Mouse (Mus musculus) kidney, embryonic 14.5 days (tissue): Measurements from ENCODE around the gene Urah. TPM values are rescaled to one million over a fixed set of nuclear protein-coding genes. Genes with fewer than 3 reads are reported as not detected.

Experiments used
- ATAC-seq: fragments of 200-750 bp; cut with Nextera tagmentation; 2 replicates; pipeline ENCODE4 v1.8.0; 2017; ENCODE audit warnings: moderate number of reproducible peaks, mild to moderate bottlenecking, moderate TSS enrichment, moderate library complexity; ENCODE audit not compliant: low FRiP score, low TSS enrichment
- H3K27ac ChIP-seq: fragments of 300-500 bp; sonication (generic); 2 replicates; pipeline ENCODE4 v1.5.1; 2014; ENCODE audit warnings: low read depth, mild to moderate bottlenecking, low read length, moderate library complexity, mixed read lengths
- H3K27me3 ChIP-seq: fragments of 300-500 bp; sonication (generic); 2 replicates; pipeline ENCODE4 v1.6.1; 2014; ENCODE audit warnings: mild to moderate bottlenecking, low read length; ENCODE audit not compliant: control insufficient read depth, insufficient read depth
- H3K36me3 ChIP-seq: fragments of 300-500 bp; sonication (generic); 2 replicates; pipeline ENCODE4 v1.6.1; 2014; ENCODE audit warnings: low read length, mixed read lengths; ENCODE audit not compliant: control insufficient read depth, insufficient read depth
- H3K4me1 ChIP-seq: fragments of 300-500 bp; sonication (generic); 2 replicates; pipeline ENCODE4 v1.6.1; 2014; ENCODE audit warnings: low read length, mixed read lengths; ENCODE audit not compliant: control insufficient read depth, insufficient read depth
- H3K4me2 ChIP-seq: fragments of 300-500 bp; sonication (generic); replicated peaks from 2 replicates; pipeline ENCODE4 v1.6.1; 2014; ENCODE audit warnings: low read depth, mild to moderate bottlenecking, low read length
- H3K4me3 ChIP-seq: fragments of 300-500 bp; sonication (generic); 2 replicates; pipeline ENCODE4 v1.5.1; 2014; ENCODE audit warnings: mild to moderate bottlenecking, low read length
- H3K9ac ChIP-seq: fragments of 300-500 bp; sonication (generic); 2 replicates; pipeline ENCODE4 v1.6.1; 2014; ENCODE audit warnings: low read depth, mild to moderate bottlenecking, low read length, moderate library complexity
- H3K9me3 ChIP-seq: fragments of 300-500 bp; sonication (generic); 2 replicates; pipeline ENCODE4 v1.6.1; 2016; ENCODE audit warnings: low read length; ENCODE audit not compliant: control insufficient read depth
- WGBS: fragments of 180-500 bp; shearing (Covaris S2); extraction: QIAGEN DNeasy Blood & Tissue Kit; methylation state at CpG from one replicate; pipeline ENCODE4 v1.1.7; 2014; 5-methylcytosine and 5-hydroxymethylcytosine counted together
- polyA plus RNA-seq: library from polyadenylated mRNA; unstranded; fragments of >200 nt; fragmentation: Nextera tagmentation; extraction: Ambion mirVana; gene quantifications from 2 replicates; pipeline ENCODE4 v1.2.1, GENCODE M21; 2014

Gene Urah
- polyA plus RNA-seq, 1 experiment from 2014 or later: 0.85 TPM

GRCm38 (mm10) chr7:140835758-140836087 lies 905 bp downstream of the Urah start:
- no peaks in the 10 kb centered on the region; the same call in 1 of the 2 replicates for H3K27me3 ChIP-seq
- H3K4me1 ChIP-seq: no peaks in the 10 kb centered on the region
- no peaks in the 10 kb centered on the region for H3K9me3 ChIP-seq
- no peak overlapping the region for H3K4me3 ChIP-seq
- H3K27ac ChIP-seq: no peak overlapping the region
- 83% methylated on average over 2 of the region's 2 CpGs for WGBS
- no peak overlapping the region for H3K4me2 ChIP-seq
- no peak for ATAC-seq
- H3K9ac ChIP-seq: no peak overlapping the region
- H3K36me3 ChIP-seq: no peaks in the 10 kb centered on the region

GRCm38 (mm10) chr7:140836243-140837115 lies 1.7 kb downstream of the Urah start:
- Histone ChIP-seq H3K27ac (no peak overlapping the region), H3K4me3 (no peak overlapping the region), H3K27me3 (no peaks in the 10 kb centered on the region; the same call in 1 of the 2 replicates), H3K4me2 (no peak overlapping the region), H3K36me3 (no peaks in the 10 kb centered on the region), H3K9ac (no peak overlapping the region), H3K9me3 (no peaks in the 10 kb centered on the region), H3K4me1 (no peaks in the 10 kb centered on the region)
- WGBS: 82% methylated on average over 9 of the region's 9 CpGs
- ATAC-seq: no peak

GRCm38 (mm10) chr7:140839556-140839955 lies 4.7 kb downstream of the Urah start:
- 50% methylated on average over 5 of the region's 5 CpGs for WGBS
- Histone ChIP-seq H3K9ac (no peak overlapping the region), H3K9me3 (no peaks in the 10 kb centered on the region), H3K27me3 (no peaks in the 10 kb centered on the region; the same call in 1 of the 2 replicates), H3K36me3 (no peaks in the 10 kb centered on the region), H3K4me1 (no peaks in the 10 kb centered on the region), H3K4me3 (no peak overlapping the region), H3K27ac (no peak overlapping the region), H3K4me2 (no peak overlapping the region)
- no peak for ATAC-seq

DNA sequence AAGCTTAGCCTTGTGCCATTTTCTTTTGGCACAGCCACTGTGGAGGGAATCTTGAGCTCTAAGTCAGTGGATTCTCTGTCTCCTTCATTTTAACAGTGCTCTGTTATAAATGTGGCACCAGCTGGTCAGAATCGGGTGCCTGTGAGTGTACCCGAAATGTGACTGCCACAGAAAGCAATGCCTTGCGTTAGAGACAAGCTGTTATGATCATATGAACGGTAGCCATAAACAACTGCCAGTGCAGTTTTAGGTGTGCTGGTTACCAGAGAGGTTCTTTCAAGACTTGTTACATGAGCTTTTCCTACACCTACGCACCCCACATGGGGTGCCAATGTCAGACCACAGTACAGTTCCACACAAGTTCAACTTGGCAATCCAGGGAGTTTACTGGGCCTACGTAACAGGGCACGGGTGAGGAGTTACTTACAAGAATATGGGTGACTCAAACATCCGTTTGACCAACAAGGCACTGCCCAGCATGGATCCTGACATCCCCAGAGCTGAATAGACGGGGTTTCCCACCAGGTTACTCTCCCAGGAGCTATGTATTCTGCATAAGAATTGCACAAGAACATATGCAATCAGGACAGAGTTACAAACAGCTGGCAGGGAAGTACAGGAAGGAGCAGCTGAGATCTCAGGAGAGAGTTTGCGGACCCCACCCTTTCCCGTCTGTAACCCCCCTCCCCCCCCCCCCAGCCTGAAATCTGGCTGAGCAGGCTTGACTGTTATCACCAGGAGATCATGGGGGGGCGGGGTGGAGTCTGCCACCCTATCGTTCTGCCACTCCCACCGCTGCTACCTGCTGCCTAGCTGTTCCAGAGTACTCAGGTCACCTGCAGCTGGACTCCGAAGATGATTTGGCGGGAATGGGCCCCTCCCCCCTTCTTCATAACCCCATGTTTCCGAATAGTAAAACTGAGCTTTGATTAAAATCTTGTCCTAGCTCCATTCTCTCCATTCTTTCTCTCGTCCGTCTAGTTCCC lies 6.2 kb downstream of the Urah start:
- H3K27me3 ChIP-seq: no peaks in the 10 kb centered on the region; the same call in 1 of the 2 replicates
- H3K36me3 ChIP-seq: no peaks in the 10 kb centered on the region
- no peak overlapping the region for H3K4me2 ChIP-seq
- ATAC-seq: no peak
- H3K27ac ChIP-seq: no peak overlapping the region
- H3K9ac ChIP-seq: no peak overlapping the region
- 37% methylated on average over 19 of the region's 19 CpGs for WGBS
- H3K4me3 ChIP-seq: no peak overlapping the region
- no peaks in the 10 kb centered on the region for H3K4me1 ChIP-seq
- no peaks in the 10 kb centered on the region for H3K9me3 ChIP-seq

DNA sequence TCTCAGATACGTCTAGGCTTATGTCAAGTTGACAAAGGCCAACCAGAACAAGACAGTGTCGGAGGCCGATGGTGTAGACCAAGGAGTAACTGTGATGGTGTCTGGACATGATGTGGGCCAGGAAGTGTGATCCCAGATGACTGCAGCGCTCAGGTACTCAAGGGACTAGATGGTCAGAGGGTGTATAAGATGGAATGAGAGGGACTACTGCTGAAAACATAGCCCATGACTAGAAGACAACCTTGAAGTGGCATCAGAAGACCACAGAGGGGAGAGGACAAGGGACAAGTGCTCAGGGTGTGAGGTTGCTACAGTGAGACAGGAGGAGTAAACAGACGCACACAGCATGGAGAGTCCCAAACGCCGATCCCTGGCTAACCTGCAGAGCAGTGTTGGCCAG lies 9.0 kb downstream of the Urah start:
- H3K9ac ChIP-seq: no peak overlapping the region
- H3K4me1 ChIP-seq: no peaks in the 10 kb centered on the region
- WGBS: 79% methylated on average over 7 of the region's 7 CpGs
- no peaks in the 10 kb centered on the region for H3K36me3 ChIP-seq
- H3K4me2 ChIP-seq: no peak overlapping the region
- H3K9me3 ChIP-seq: no peaks in the 10 kb centered on the region
- H3K27ac ChIP-seq: no peak overlapping the region
- no peak for ATAC-seq
- no peaks in the 10 kb centered on the region; the same call in 1 of the 2 replicates for H3K27me3 ChIP-seq
- no peak overlapping the region for H3K4me3 ChIP-seq

- Histone ChIP-seq H3K9ac (no peak within 1 kb of the TSS), H3K4me3 (no peak within 1 kb of the TSS), H3K27me3 (no peaks in the 10 kb centered on the region; the same call in 1 of the 2 replicates), H3K4me2 (no peak within 1 kb of the TSS), H3K27ac (no peak within 1 kb of the TSS), H3K9me3 (no peaks in the 10 kb centered on the region), H3K4me1 (no peaks in the 10 kb centered on the region), H3K36me3 (no peaks in the 10 kb centered on the region)
- 32% methylated on average over 14 of the region's 14 CpGs for WGBS
- peak; percentile 86 for ATAC-seq
These were observed 10.3 kb downstream of the Urah start, which contains the start of gene Scgb1c1 for GRCm38 (mm10) chr7:140844905-140845665. Gene Scgb1c1 (plus strand): TSS chr7:140845547.

DNA sequence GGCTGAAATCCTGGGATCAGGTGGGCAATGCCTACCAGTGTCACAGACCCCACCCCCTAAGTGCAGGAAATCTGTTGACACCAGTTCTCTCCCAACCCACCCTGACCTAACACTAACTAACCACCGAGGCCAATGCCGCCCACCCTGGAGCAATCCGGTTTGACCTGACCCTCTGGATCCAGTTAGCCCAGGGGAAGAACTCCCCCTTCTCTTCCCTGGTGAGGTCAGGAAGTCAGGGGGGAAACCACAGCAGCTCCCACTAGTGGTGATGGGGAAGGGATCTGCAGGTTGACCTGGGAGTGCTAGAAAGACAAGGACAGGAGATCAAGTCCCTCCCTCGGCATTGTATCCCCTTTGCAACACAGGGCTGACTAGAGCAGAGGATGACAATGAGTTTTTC lies 10.9 kb downstream of the Urah start:
- Histone ChIP-seq H3K27me3 (no peaks in the 10 kb centered on the region; the same call in 1 of the 2 replicates), H3K36me3 (no peaks in the 10 kb centered on the region), H3K9ac (no peak overlapping the region), H3K9me3 (no peaks in the 10 kb centered on the region), H3K4me2 (no peak overlapping the region), H3K4me3 (no peak overlapping the region), H3K27ac (no peak overlapping the region), H3K4me1 (no peaks in the 10 kb centered on the region)
- 64% methylated on average over 4 of the region's 4 CpGs for WGBS
- ATAC-seq: no peak

GRCm38 (mm10) chr7:140846676-140847075 lies 11.9 kb downstream of the Urah start:
- Histone ChIP-seq H3K4me3 (no peak overlapping the region), H3K4me2 (no peak overlapping the region), H3K9ac (no peak overlapping the region), H3K4me1 (no peaks in the 10 kb centered on the region), H3K36me3 (peaks cover 3% of the 10 kb centered on the region), H3K27me3 (no peaks in the 10 kb centered on the region), H3K9me3 (no peaks in the 10 kb centered on the region), H3K27ac (no peak overlapping the region)
- ATAC-seq: no peak
- 87% methylated on average over 10 of the region's 10 CpGs for WGBS
